Mouse (Mus musculus) bone marrow, adult 2 months (tissue): Measurements from ENCODE around the gene Pcgf2.

ENCODE experiments used
- CTCF ChIP-seq: fragments of 200-500 bp; IDR thresholded peaks from 2 replicates; pipeline ENCODE4 v1.5.1; 2011; ENCODE audit warnings: low read length, control low read depth; ENCODE audit not compliant: control insufficient read depth, insufficient read depth
- POLR2A ChIP-seq: fragments of 200-500 bp; IDR thresholded peaks from 2 replicates; pipeline ENCODE4 v1.6.1; 2011; ENCODE audit warnings: low read depth, mild to moderate bottlenecking, control low read depth, low read length, borderline replicate concordance; ENCODE audit not compliant: control insufficient read depth

DNA sequence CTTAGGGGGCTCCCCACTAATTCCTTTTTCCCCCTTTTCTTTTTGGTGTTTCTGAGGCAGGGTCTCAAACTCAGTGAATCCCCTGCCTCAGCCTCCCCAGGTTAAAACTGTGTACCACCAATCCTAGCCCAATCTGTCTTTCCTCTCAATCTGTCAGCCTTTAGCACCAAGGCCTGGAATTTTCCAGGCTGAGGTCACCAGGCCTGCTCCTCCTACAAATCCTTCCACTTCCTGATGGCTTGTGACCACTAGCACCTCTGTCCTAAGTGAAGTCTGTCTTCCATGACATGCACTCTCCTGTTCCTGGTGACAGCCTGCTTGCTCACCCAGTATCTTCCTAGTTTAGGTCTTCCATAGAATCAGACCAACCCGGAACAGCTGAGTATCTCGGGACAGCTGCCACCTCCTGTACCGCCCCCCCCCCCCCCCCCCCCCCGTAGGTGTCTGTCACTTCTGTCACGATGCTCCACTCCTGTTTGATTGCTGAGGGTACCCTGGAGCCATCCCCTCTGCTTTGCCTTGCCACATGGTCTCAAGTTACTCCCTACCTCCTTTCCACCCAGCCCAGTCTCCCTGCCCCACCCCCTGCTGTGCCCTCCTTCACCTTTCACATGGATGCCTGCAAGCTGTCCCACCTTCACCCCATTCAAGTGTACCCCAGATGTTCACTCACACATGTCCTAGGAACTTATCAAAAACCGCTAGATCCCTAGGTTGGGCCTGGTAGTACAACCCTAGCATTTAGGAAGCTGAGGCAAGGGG is 42.9 kb downstream of the Pcgf2 start:
- TF ChIP-seq CTCF = no peak
- TF ChIP-seq POLR2A = no peak
